Mouse (Mus musculus) thymus, postnatal 10 days (tissue): ENCODE measurements around the gene Fbf1.
"Not testable (repeated sequence)": the region's sequence is repeated elsewhere in the genome, so short reads cannot be mapped to it uniquely, and the experiment has no call there.

ENCODE experiments used
- DNase-seq, 2 experiments: peaks; one replicate each; pipeline ENCODE4 v3.0.0; 2021; ENCODE audit warnings: low spot score in 2 of 2

Gene Fbf1

GRCm38 (mm10) chr11:116107777-116108285 is 60.1 kb downstream of the Fbf1 start:
- no peak for DNase-seq

GRCm38 (mm10) chr11:116106963-116107776 is 60.8 kb downstream of the Fbf1 start:
- no peak for DNase-seq

GRCm38 (mm10) chr11:116106154-116106962 is 61.6 kb downstream of the Fbf1 start:
- DNase-seq: no peak

- no peak for DNase-seq
Measured at GRCm38 (mm10) chr11:116105065-116105464, 62.9 kb downstream of the Fbf1 start.

- no peak for DNase-seq
Measured at GRCm38 (mm10) chr11:116104006-116104646, 63.8 kb downstream of the Fbf1 start.

- DNase-seq: no peak
Measured at GRCm38 (mm10) chr11:116103572-116103971, 64.4 kb downstream of the Fbf1 start.

- no peak for DNase-seq
Measured at GRCm38 (mm10) chr11:116102472-116102871, 65.5 kb downstream of the Fbf1 start.

- DNase-seq: no peak
Measured at GRCm38 (mm10) chr11:116101931-116102381, 66.0 kb downstream of the Fbf1 start.

- no peak for DNase-seq
Measured at GRCm38 (mm10) chr11:116100839-116101238, 67.1 kb downstream of the Fbf1 start.

GRCm38 (mm10) chr11:116100385-116100784 is 67.6 kb downstream of the Fbf1 start:
- no peak for DNase-seq

GRCm38 (mm10) chr11:116099462-116099861 is 68.5 kb downstream of the Fbf1 start:
- no peak for DNase-seq

GRCm38 (mm10) chr11:116098711-116099460 is 69.1 kb downstream of the Fbf1 start:
- DNase-seq: no peak

- no peak for DNase-seq
Measured at GRCm38 (mm10) chr11:116096213-116097108, 71.5 kb downstream of the Fbf1 start.

GRCm38 (mm10) chr11:116095573-116095972 is 72.4 kb downstream of the Fbf1 start:
- DNase-seq: no peak

GRCm38 (mm10) chr11:116093771-116094565 is 74.0 kb downstream of the Fbf1 start:
- DNase-seq: no peak

- DNase-seq: not testable (repeated sequence)
Measured at GRCm38 (mm10) chr11:116092959-116093358, 75.0 kb downstream of the Fbf1 start.
